Mouse (Mus musculus) forebrain, embryonic 10.5 days (tissue): ENCODE results near the gene Cap1. TPM values are rescaled to one million over a fixed set of nuclear protein-coding genes. Genes with fewer than 3 reads are reported as not detected.

Source experiments
- DNase-seq: peaks from one replicate; pipeline ENCODE4 v3.0.0-alpha.2; 2017; ENCODE audit warnings: low spot score; ENCODE audit errors: extremely low spot score
- H3K27ac ChIP-seq: fragments of 300-500 bp; sonication (generic); 2 replicates; pipeline ENCODE4 v1.5.1; 2016; ENCODE audit warnings: mild to moderate bottlenecking
- H3K27me3 ChIP-seq: fragments of 300-500 bp; sonication (generic); 2 replicates; pipeline ENCODE4 v1.6.1; 2016; ENCODE audit warnings: mild to moderate bottlenecking; ENCODE audit not compliant: poor library complexity, severe bottlenecking
- H3K36me3 ChIP-seq: fragments of 300-500 bp; sonication (generic); replicated peaks from 2 replicates; pipeline ENCODE4 v1.6.1; 2016; ENCODE audit warnings: mild to moderate bottlenecking, moderate library complexity
- H3K4me1 ChIP-seq: fragments of 300-500 bp; sonication (generic); 2 replicates; pipeline ENCODE4 v1.6.1; 2016
- H3K4me3 ChIP-seq: fragments of 300-500 bp; sonication (generic); 2 replicates; pipeline ENCODE4 v1.5.1; 2016; ENCODE audit warnings: mild to moderate bottlenecking, moderate library complexity
- H3K9me3 ChIP-seq: fragments of 300-500 bp; sonication (generic); 2 replicates; pipeline ENCODE4 v1.6.1; 2016; ENCODE audit warnings: mild to moderate bottlenecking, moderate library complexity
- WGBS: fragments of 180-500 bp; shearing (Covaris S2); methylation state at CpG from one replicate; pipeline ENCODE4 v1.1.7; 2016; 5-methylcytosine and 5-hydroxymethylcytosine counted together
- polyA plus RNA-seq: library from polyadenylated mRNA; unstranded; fragments of >200 nt; fragmentation: Nextera tagmentation; extraction: Ambion mirVana; gene quantifications from 2 replicates; pipeline ENCODE4 v1.2.1, GENCODE M21; 2016

Cap1 gene
- polyA plus RNA-seq, 1 experiment from 2014 or later = 60.7 TPM

DNA sequence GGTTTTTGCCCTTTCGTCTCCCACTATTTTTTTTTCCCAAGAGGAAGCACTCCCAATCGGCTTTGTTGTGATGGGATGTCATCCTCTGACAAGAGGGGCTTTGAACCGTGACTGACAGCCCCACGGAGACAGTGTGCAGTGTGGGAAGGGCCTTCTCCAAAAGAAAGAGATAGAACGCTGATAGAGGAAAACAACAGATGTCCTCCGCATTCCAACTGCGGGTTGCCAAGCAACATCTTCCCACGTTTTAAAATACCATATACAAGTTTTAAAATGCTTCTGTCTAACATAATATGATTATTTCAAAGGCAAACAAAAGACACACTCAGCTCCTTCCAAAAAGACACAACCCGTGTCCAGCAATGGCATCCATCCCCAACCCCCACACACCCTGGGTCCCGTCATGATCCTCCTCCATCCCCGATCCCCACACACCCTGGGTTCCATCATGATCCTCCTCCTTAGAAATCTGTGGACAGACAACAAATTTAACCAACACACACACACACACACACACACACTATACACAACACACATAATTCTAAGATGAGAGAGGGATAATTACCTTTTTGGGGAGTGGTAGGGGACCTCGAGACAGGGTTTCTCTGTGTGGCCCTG is 23.8 kb upstream of the Cap1 start:
- Histone ChIP-seq H3K9me3 (peaks cover 11% of the 10 kb centered on the region), H3K36me3 (no peaks in the 10 kb centered on the region), H3K27me3 (no peaks in the 10 kb centered on the region), H3K27ac (no peak overlapping the region), H3K4me1 (peaks cover 14% of the 10 kb centered on the region), H3K4me3 (no peak overlapping the region)
- no peak for DNase-seq
- 48% methylated on average over 12 of the region's 12 CpGs for WGBS

DNA sequence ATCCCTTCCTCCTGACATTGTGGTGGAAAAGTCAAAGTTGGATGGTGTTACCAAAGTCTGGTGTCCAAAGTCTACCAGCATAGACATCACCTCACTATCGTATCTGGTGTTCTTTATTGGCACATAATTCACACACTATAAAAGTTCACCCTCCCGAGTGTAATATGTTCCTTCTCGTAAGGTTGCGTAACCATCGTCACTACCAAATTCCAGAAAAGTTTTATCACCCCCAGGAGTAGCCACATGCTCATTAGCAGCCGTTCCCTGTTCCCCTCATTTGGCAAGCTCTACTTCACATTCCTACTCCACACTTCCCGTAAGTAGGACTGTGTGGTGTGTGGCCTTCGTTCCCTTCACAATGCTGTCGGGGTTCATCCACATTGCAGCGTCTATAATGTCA is 19.5 kb upstream of the Cap1 start:
- H3K27me3 ChIP-seq = peaks cover 3% of the 10 kb centered on the region; the same call in 1 of the 2 replicates
- H3K4me1 ChIP-seq = peaks cover 14% of the 10 kb centered on the region
- no peak for DNase-seq
- no peak overlapping the region for H3K27ac ChIP-seq
- H3K9me3 ChIP-seq = 0 out of 2 replicates have a peak, but pooled peaks cover 5% of the 10 kb centered on the region
- H3K36me3 ChIP-seq = no peaks in the 10 kb centered on the region
- H3K4me3 ChIP-seq = no peak overlapping the region
- 92% methylated on average over 10 of the region's 10 CpGs for WGBS

DNA sequence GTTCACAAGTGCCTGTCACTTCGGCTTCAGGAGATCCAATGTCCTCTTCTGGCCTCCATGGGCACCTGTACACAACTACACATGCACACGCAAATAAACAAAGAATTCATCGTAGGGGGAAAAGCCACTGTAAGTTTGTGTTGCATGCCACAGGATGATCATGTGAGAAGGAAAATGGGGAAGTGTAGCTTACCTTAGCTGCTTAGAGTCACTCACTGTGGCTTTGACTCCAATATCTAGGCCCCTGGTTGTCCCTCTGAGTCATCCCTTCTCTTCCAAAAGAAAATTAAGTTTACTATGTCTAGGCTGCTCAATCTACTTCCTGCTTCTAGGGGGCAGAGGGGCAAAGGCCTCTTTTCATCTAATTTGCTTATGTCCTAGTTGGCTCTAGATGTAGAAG is 17.9 kb upstream of the Cap1 start:
- 95% methylated on average over 3 of the region's 3 CpGs for WGBS
- Histone ChIP-seq H3K4me3 (no peak overlapping the region), H3K4me1 (peaks cover under 1% of the 10 kb centered on the region), H3K36me3 (no peaks in the 10 kb centered on the region), H3K27ac (no peak overlapping the region), H3K9me3 (0 out of 2 replicates have a peak, but pooled peaks cover 5% of the 10 kb centered on the region), H3K27me3 (peaks cover 7% of the 10 kb centered on the region; the same call in 1 of the 2 replicates)
- DNase-seq = no peak

DNA sequence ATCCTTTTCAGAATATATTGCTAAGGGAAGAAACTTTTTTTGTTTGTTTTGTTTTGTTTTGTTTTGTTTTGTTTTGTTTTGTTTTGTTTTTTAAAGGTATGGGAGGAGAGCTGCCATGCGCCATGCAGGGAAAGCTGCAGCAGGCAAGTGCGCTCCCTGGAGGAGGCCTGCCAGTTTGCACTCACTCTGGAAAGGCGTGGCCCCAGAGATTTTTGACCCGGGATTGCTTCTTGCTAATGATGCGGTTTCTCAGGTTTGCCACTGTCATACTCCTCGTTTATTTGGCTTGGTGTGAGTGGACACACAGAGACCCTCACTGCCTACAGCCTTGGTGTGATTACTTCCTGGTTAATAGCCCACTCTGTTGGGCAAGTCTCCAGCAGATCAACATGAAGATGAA is 16.3 kb upstream of the Cap1 start:
- Histone ChIP-seq H3K4me3 (no peak overlapping the region), H3K27me3 (peaks cover 7% of the 10 kb centered on the region; the same call in 1 of the 2 replicates), H3K36me3 (no peaks in the 10 kb centered on the region), H3K9me3 (no peaks in the 10 kb centered on the region), H3K27ac (no peak overlapping the region), H3K4me1 (no peaks in the 10 kb centered on the region)
- 34% methylated on average over 6 of the region's 6 CpGs for WGBS
- no peak for DNase-seq

DNA sequence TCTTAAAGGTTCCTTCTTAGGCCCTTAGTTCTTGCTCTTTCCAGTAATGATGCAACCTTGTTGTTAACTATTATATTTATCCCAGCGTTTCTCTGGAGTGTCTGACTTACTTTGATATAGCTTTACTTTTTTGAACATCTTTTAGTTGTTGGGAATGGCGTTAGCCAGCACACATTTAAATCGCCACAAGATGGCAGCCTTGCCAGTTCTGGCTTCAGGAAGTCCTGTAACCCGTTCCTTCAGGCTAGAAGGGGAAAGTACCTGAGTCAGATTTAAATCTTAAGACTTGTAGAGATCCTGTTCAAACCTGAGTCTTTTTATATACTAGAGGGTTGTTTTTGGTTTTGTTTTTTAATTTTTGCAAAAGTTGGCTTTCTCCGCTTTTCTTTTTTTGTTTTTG is 12.5 kb upstream of the Cap1 start:
- H3K27me3 ChIP-seq = peaks cover 7% of the 10 kb centered on the region; the same call in 1 of the 2 replicates
- 19% methylated on average over 5 of the region's 5 CpGs for WGBS
- H3K27ac ChIP-seq = no peak overlapping the region
- DNase-seq = peak; percentile 39
- H3K36me3 ChIP-seq = no peaks in the 10 kb centered on the region
- H3K4me1 ChIP-seq = no peaks in the 10 kb centered on the region
- H3K9me3 ChIP-seq = no peaks in the 10 kb centered on the region
- no peak overlapping the region for H3K4me3 ChIP-seq

DNA sequence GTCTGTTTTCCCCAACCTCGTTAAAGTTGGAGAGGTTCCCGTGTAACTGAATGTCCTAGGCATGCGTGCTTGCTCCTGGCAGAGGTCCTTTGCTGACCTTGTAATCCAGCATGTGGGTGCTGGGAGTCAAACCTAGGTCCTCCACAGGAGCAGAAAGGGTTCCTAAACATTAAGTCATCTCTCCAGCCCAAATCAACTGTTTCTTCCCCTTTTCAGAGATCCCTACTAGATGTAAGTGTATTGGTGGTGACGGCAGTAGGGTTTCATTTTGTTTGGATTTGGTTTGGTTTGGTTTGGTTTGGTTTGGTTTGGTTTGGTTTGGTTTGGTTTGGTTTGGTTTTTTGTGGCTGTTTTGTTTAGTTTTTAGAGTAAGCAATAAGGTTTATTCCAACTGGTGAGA is 11.9 kb upstream of the Cap1 start:
- no peak overlapping the region for H3K4me3 ChIP-seq
- H3K9me3 ChIP-seq = no peaks in the 10 kb centered on the region
- no peak overlapping the region for H3K27ac ChIP-seq
- H3K4me1 ChIP-seq = no peaks in the 10 kb centered on the region
- no peak for DNase-seq
- 87% methylated on average over 4 of the region's 4 CpGs for WGBS
- H3K36me3 ChIP-seq = no peaks in the 10 kb centered on the region
- peaks cover 7% of the 10 kb centered on the region; the same call in 1 of the 2 replicates for H3K27me3 ChIP-seq

DNA sequence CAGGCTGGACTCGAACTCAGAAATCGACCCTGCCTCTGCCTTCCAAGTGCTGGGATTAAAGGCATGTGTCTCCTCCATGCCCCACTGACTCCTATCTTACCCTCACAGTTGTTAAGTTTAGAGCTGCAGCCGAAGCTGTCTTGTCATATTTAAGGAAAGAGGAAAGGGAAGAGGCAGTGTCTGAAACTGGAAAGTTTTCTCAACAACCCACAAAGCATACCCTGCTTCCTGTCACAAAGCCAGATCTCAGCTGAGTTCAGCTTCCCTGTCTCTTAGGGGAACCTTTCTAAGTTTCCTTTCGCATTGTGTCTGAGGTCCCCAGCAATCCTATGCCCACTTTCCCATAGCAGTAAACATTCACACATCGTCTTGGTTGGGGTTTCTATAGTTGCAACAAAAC is 6.3 kb upstream of the Cap1 start:
- H3K4me1 ChIP-seq = peaks cover 10% of the 10 kb centered on the region
- no peak overlapping the region for H3K27ac ChIP-seq
- no peak for DNase-seq
- 75% methylated on average over 5 of the region's 5 CpGs for WGBS
- H3K4me3 ChIP-seq = no peak overlapping the region
- H3K36me3 ChIP-seq = no peaks in the 10 kb centered on the region
- no peaks in the 10 kb centered on the region for H3K27me3 ChIP-seq
- no peaks in the 10 kb centered on the region for H3K9me3 ChIP-seq

DNA sequence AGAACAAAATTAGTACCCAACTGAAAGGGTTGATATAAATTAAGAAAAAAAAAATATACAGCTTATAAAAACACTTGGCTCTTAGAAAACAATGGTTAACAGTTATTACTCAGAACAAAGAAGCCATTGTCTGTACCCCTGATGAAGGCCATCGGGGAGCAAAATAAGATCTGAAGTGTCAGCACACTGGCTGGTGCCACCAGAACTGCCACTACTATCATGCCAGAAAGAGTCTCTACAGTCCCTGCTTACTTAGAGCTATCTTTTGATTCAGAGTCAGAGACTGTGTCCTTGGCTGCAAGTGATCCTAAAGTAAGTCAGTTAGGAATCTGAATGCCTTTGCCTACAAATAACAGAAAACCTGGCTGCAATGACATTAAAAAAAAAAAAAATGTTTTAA is 5.7 kb upstream of the Cap1 start:
- H3K4me1 ChIP-seq = peaks cover 15% of the 10 kb centered on the region
- no peak overlapping the region for H3K4me3 ChIP-seq
- no peaks in the 10 kb centered on the region for H3K9me3 ChIP-seq
- H3K36me3 ChIP-seq = no peaks in the 10 kb centered on the region
- 35% methylated on average over 1 of the region's 1 CpGs for WGBS
- no peak for DNase-seq
- no peak overlapping the region for H3K27ac ChIP-seq
- no peaks in the 10 kb centered on the region for H3K27me3 ChIP-seq

DNA sequence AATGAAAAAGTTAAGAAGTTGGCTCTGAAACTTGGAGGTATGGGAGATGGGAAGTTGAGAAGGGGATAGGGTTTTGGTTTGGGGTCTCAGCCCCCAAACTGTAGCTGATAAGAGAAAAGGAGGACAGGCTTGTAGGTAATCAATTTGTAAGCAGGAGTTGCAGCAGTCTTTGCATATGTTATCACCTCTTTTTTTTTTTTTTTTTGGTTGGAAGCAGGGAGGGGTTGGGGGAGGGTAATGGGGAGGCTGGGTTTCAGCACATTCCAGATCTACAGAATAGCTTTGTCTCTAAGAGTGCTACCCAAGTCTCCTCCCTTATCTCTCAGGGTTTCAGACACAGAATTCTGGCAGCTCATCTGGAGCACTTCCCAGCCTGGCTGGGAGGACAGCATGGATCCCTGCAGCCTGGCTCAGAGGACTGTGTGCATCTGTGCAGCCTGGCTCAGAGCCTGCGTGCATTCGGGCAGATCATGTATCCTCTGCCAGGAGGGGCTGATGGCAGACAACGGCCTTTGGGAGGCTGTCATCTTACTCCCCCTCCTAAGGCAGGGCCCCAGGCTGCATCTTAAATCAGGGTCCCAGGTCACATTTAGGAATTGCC is 5.1 kb upstream of the Cap1 start:
- Histone ChIP-seq H3K4me3 (no peak overlapping the region), H3K27me3 (no peaks in the 10 kb centered on the region), H3K4me1 (peaks cover 17% of the 10 kb centered on the region), H3K9me3 (no peaks in the 10 kb centered on the region), H3K27ac (peak overlapping the region; percentile 62; the same call in 1 of the 2 replicates), H3K36me3 (no peaks in the 10 kb centered on the region)
- 19% methylated on average over 3 of the region's 3 CpGs for WGBS
- DNase-seq = no peak

DNA sequence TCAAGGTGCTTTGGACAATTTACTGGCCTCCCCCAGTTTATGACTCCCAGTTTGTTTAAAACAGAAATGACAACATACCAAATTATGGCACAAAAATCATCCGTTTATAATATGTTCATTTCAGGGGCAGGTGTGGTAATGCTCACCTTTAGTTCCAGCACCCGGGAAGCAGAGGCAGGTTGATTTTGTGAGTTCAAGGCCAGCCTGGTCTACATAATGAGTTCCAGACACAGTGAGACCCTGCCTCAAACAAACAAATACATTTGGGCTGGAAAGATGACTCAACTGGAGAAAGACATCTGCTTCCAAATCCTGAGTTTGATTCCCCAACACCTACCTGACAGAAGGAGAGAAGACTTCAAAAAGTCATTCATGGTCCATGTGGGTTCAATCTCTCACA is 1.5 kb upstream of the Cap1 start:
- Histone ChIP-seq H3K4me1 (peaks cover 39% of the 10 kb centered on the region), H3K36me3 (peaks cover 1% of the 10 kb centered on the region; the same call in 1 of the 2 replicates), H3K27me3 (no peaks in the 10 kb centered on the region), H3K4me3 (peak overlapping the region; percentile 87), H3K27ac (peak overlapping the region; percentile 97), H3K9me3 (no peaks in the 10 kb centered on the region)
- 73% methylated on average over 2 of the region's 2 CpGs for WGBS
- no peak for DNase-seq

DNA sequence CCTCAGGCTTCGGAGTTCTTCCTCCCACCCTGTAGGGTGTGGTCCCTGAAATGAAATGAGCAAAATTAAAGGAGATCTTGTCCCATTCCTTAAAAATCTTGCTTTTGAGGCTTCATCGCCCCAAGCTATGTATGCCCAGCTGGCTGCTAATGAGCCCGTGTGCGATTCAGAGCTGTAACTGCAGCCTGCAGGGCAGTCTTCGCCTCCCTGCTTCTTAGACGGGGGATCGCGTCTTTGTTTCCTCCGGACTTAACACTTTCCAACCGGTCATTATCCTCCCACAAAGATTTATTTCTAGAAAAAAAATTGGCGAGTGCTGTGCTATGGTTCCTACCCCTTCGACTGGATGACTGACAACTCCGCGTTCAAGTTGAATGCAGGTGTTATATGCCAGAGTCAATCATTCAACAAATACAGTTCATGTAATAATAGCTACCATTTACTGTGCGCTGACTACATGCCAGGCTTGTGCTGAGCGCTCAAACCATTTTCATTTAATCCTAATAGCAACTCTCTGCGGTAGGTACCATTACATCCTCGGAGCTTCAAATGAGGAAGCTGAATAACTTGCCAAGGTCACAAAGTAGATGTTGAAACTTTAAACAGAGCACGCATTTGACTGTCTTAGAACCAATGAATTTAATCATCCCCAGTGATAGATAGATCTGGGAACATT is 861 bp upstream of the Cap1 start:
- no peaks in the 10 kb centered on the region for H3K27me3 ChIP-seq
- peak overlapping the region; percentile 97 for H3K27ac ChIP-seq
- no peaks in the 10 kb centered on the region for H3K9me3 ChIP-seq
- peaks cover 3% of the 10 kb centered on the region; the same call in 1 of the 2 replicates for H3K36me3 ChIP-seq
- H3K4me3 ChIP-seq = peak overlapping the region; percentile 87
- WGBS = 7% methylated on average over 19 of the region's 19 CpGs
- no peak for DNase-seq
- peaks cover 42% of the 10 kb centered on the region for H3K4me1 ChIP-seq

DNA sequence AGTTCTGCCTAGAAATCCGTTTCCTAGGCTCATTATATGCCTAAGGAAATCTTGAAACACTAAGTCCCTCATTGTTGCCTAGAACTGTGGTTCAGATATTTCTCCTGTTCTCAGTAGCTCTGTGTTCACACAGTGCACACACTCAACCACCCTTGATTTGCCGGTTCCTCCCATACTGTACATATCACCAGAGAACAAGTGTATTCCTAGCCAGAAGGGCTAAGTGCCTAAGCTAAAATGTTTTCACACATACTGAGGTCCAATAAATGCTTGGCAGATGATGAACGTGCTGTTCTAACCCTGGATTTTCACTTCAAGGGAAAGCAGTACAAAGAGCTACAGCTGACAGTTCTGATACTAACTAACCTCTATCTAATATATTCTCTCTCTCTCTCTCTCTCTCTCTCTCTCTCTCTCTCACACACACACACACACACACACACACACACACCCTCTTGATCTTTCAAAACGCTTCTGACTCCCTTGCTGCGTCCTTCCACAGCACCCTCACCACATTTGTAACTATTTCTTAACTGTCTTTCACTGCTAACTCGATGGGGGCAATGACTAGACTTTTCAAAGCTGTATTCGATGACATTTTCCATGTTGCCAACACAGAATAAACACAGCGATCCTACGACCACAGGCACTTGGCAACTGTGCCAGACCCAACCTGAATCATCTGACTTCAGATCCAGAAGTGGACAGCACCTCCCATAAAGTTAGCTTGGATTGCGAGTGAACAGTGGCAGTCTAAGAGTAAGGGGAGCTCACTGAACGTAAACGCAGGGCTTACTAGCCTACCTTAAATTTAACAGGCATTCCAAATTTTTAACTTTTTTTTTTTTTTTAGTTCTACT is 1.1 kb downstream of the Cap1 start:
- H3K4me1 ChIP-seq = peaks cover 34% of the 10 kb centered on the region
- no peaks in the 10 kb centered on the region for H3K27me3 ChIP-seq
- WGBS = 56% methylated on average over 12 of the region's 12 CpGs
- no peaks in the 10 kb centered on the region for H3K9me3 ChIP-seq
- peak overlapping the region; percentile 87 for H3K4me3 ChIP-seq
- DNase-seq = no peak
- peaks cover 3% of the 10 kb centered on the region; the same call in 1 of the 2 replicates for H3K36me3 ChIP-seq
- H3K27ac ChIP-seq = 0 out of 2 replicates have a peak overlapping the region, but pooled peaks have one; percentile 97
